Mouse (Mus musculus) midbrain, embryonic 16.5 days (tissue): ENCODE measurements at regions not wholly inside any gene's neighbourhood (a gene's known extent, or its start where the extent isn't known, plus 50 kb on each side); places are given as distances from the start of the nearest gene placed in this dataset.

ENCODE experiments used
- ATAC-seq: fragments of 200-750 bp; cut with Nextera tagmentation; 2 replicates; pipeline ENCODE4 v1.8.0; 2017; ENCODE audit warnings: moderate TSS enrichment
- H3K27ac ChIP-seq: fragments of 300-500 bp; sonication (generic); 2 replicates; pipeline ENCODE4 v1.5.1; 2014; ENCODE audit warnings: mild to moderate bottlenecking, low read length, mixed read lengths
- H3K27me3 ChIP-seq: fragments of 300-500 bp; sonication (generic); 2 replicates; pipeline ENCODE4 v1.6.1; 2014; ENCODE audit warnings: low read depth, low read length, mixed read lengths; ENCODE audit not compliant: control insufficient read depth, insufficient read depth
- H3K36me3 ChIP-seq: fragments of 300-500 bp; sonication (generic); 2 replicates; pipeline ENCODE4 v1.6.1; 2014; ENCODE audit warnings: mild to moderate bottlenecking, low read length, moderate library complexity, mixed read lengths; ENCODE audit not compliant: control insufficient read depth, insufficient read depth
- H3K4me1 ChIP-seq: fragments of 300-500 bp; sonication (generic); 2 replicates; pipeline ENCODE4 v1.6.1; 2014; ENCODE audit warnings: mild to moderate bottlenecking, low read length, mixed read lengths; ENCODE audit not compliant: control insufficient read depth, insufficient read depth
- H3K4me2 ChIP-seq: fragments of 300-500 bp; sonication (generic); 2 replicates; pipeline ENCODE4 v1.6.1; 2014; ENCODE audit warnings: mild to moderate bottlenecking, low read length, mixed read lengths
- H3K4me3 ChIP-seq: fragments of 300-500 bp; sonication (generic); 2 replicates; pipeline ENCODE4 v1.5.1; 2014; ENCODE audit warnings: low read depth, mild to moderate bottlenecking, low read length, moderate library complexity, mixed read lengths
- H3K9ac ChIP-seq: fragments of 300-500 bp; sonication (generic); 2 replicates; pipeline ENCODE4 v1.6.1; 2014; ENCODE audit warnings: low read depth, low read length, mixed read lengths
- H3K9me3 ChIP-seq: fragments of 300-500 bp; sonication (generic); replicated peaks from 2 replicates; pipeline ENCODE4 v1.6.1; 2014; ENCODE audit warnings: mild to moderate bottlenecking, low read length, mixed read lengths; ENCODE audit not compliant: control insufficient read depth, poor library complexity, severe bottlenecking
- WGBS: fragments of 180-500 bp; shearing (Covaris S2); extraction: QIAGEN DNeasy Blood & Tissue Kit; methylation state at CpG from one replicate; pipeline ENCODE4 v1.1.7; 2014; 5-methylcytosine and 5-hydroxymethylcytosine counted together

- H3K27ac ChIP-seq: no peak overlapping the region
- 84% methylated on average over 10 of the region's 10 CpGs for WGBS
- no peak overlapping the region for H3K4me3 ChIP-seq
- H3K27me3 ChIP-seq: no peaks in the 10 kb centered on the region
- no peak overlapping the region for H3K4me2 ChIP-seq
- H3K9ac ChIP-seq: no peak overlapping the region
- H3K4me1 ChIP-seq: peaks cover 8% of the 10 kb centered on the region; the same call in 1 of the 2 replicates
- H3K9me3 ChIP-seq: no peaks in the 10 kb centered on the region
- H3K36me3 ChIP-seq: no peaks in the 10 kb centered on the region
- ATAC-seq: no peak
These were observed 206.0 kb downstream of the Zfp36l1 start for GRCm38 (mm10) chr12:79906738-79907365.

DNA sequence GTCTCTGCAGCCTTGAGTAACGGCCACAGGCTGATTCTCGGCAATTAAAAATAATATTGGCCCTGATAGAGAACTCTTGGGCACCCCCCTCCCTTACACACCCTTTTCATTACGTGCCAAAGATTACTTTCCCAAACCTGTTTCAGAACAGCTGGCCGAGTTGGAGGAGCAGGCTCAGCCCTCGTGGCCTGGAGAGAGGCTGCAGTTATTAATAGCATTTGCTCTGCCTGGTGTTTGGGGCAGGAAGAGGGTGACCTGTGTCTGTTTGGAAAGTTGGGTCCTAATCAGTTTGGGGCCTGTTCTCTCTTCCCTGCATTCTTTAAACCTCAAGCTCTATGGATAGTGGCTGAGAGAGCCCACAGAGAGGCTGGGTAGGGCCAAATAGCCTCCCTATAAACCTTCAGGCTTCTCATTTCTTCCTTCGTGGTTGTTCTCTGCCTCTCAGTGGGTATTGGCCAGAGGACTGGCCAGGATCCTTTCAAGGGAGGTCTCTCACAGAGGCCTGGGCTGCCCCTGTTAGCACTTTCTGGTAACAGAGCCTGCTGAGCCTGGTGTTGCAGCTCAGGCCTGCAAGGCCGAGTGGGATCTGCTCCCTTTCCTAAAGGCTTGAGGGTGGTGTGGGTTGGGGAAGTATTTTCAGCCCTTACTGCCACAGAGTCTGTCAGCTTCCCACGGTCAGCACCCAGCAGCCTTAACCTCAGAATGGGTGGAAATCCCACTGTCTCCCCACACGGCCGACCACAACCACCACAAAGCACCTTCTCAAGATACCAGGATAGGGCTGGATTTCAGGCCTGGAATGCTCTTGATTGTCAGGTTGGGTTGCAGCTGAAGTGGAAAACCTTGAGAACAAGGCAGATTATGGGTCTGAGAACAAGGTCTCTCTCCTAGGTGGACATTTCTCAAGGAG is 206.7 kb downstream of the Zfp36l1 start:
- no peaks in the 10 kb centered on the region for H3K36me3 ChIP-seq
- no peak overlapping the region for H3K9ac ChIP-seq
- no peaks in the 10 kb centered on the region for H3K27me3 ChIP-seq
- no peaks in the 10 kb centered on the region for H3K9me3 ChIP-seq
- no peak overlapping the region for H3K4me3 ChIP-seq
- H3K27ac ChIP-seq: peak overlapping the region; percentile 51
- ATAC-seq: no peak
- H3K4me1 ChIP-seq: peaks cover 7% of the 10 kb centered on the region; the same call in 1 of the 2 replicates
- 68% methylated on average over 10 of the region's 10 CpGs for WGBS
- no peak overlapping the region for H3K4me2 ChIP-seq

GRCm38 (mm10) chr12:79904913-79905549 is 207.8 kb downstream of the Zfp36l1 start:
- Histone ChIP-seq H3K4me3 (no peak overlapping the region), H3K9ac (no peak overlapping the region), H3K36me3 (no peaks in the 10 kb centered on the region), H3K27me3 (no peaks in the 10 kb centered on the region), H3K27ac (peak overlapping the region; percentile 36; the same call in 1 of the 2 replicates), H3K4me2 (no peak overlapping the region), H3K4me1 (peaks cover 4% of the 10 kb centered on the region; the same call in 1 of the 2 replicates), H3K9me3 (no peaks in the 10 kb centered on the region)
- ATAC-seq: no peak
- 55% methylated on average over 2 of the region's 2 CpGs for WGBS

- Histone ChIP-seq H3K4me3 (no peak overlapping the region), H3K36me3 (no peaks in the 10 kb centered on the region), H3K4me2 (no peak overlapping the region), H3K9ac (no peak overlapping the region), H3K9me3 (peaks cover 5% of the 10 kb centered on the region; the same call in 1 of the 2 replicates), H3K27ac (peak overlapping the region; percentile 18), H3K27me3 (no peaks in the 10 kb centered on the region), H3K4me1 (peaks cover 4% of the 10 kb centered on the region; the same call in 1 of the 2 replicates)
- ATAC-seq: no peak
- whole genome bisulfite sequencing: 61% methylated on average over 7 of the region's 7 CpGs
These were observed 210.1 kb downstream of the Zfp36l1 start for GRCm38 (mm10) chr12:79902761-79903160.

- Histone ChIP-seq H3K9me3 (peaks cover 5% of the 10 kb centered on the region; the same call in 1 of the 2 replicates), H3K4me3 (no peak overlapping the region), H3K36me3 (no peaks in the 10 kb centered on the region), H3K27ac (peak overlapping the region; percentile 18; the same call in 1 of the 2 replicates), H3K4me1 (peaks cover 4% of the 10 kb centered on the region; the same call in 1 of the 2 replicates), H3K4me2 (no peak overlapping the region), H3K9ac (no peak overlapping the region), H3K27me3 (no peaks in the 10 kb centered on the region)
- no peak for ATAC-seq
- WGBS: 42% methylated on average over 7 of the region's 7 CpGs
These were observed 210.7 kb downstream of the Zfp36l1 start for GRCm38 (mm10) chr12:79902163-79902562.

GRCm38 (mm10) chr12:79898198-79898930 is 214.4 kb downstream of the Zfp36l1 start:
- H3K36me3 ChIP-seq: no peaks in the 10 kb centered on the region
- 23% methylated on average over 12 of the region's 12 CpGs for WGBS

GRCm38 (mm10) chr12:79895975-79896374 is 216.8 kb downstream of the Zfp36l1 start:
- Histone ChIP-seq H3K9me3 (peaks cover 5% of the 10 kb centered on the region; the same call in 1 of the 2 replicates), H3K27ac (no peak overlapping the region), H3K9ac (no peak overlapping the region), H3K4me2 (no peak overlapping the region), H3K36me3 (no peaks in the 10 kb centered on the region), H3K4me1 (peaks cover 13% of the 10 kb centered on the region; the same call in 1 of the 2 replicates), H3K4me3 (no peak overlapping the region), H3K27me3 (no peaks in the 10 kb centered on the region)
- WGBS: 14% methylated on average over 6 of the region's 6 CpGs
- ATAC-seq: no peak

More at GRCm38 (mm10) chr12:79898198-79898930, 214.4 kb downstream of the Zfp36l1 start:
- H3K4me2 ChIP-seq: no peak overlapping the region
- H3K27ac ChIP-seq: no peak overlapping the region
- no peak for ATAC-seq
- no peak overlapping the region for H3K4me3 ChIP-seq
- H3K9ac ChIP-seq: no peak overlapping the region
- no peaks in the 10 kb centered on the region for H3K27me3 ChIP-seq
- H3K9me3 ChIP-seq: peaks cover 5% of the 10 kb centered on the region; the same call in 1 of the 2 replicates
- peaks cover 16% of the 10 kb centered on the region; the same call in 1 of the 2 replicates for H3K4me1 ChIP-seq

- Histone ChIP-seq H3K9me3 (peaks cover 5% of the 10 kb centered on the region; the same call in 1 of the 2 replicates), H3K36me3 (no peaks in the 10 kb centered on the region), H3K4me1 (peaks cover 13% of the 10 kb centered on the region; the same call in 1 of the 2 replicates), H3K27ac (no peak overlapping the region), H3K4me2 (no peak overlapping the region), H3K9ac (no peak overlapping the region), H3K4me3 (no peak overlapping the region), H3K27me3 (no peaks in the 10 kb centered on the region)
- 22% methylated on average over 7 of the region's 7 CpGs for WGBS
- no peak for ATAC-seq
These were observed 217.5 kb downstream of the Zfp36l1 start for GRCm38 (mm10) chr12:79895324-79895723.
